Mouse (Mus musculus): ENCODE measurements around the gene Mtfp1. TPM values are rescaled to one million over a fixed set of nuclear protein-coding genes. Genes with fewer than 3 reads are reported as not detected.
"Not testable (repeated sequence)": the region's sequence is repeated elsewhere in the genome, so short reads cannot be mapped to it uniquely, and the experiment has no call there.

Gene Mtfp1
- polyA plus RNA-seq, 1 experiment: 9.5 TPM

GRCm38 (mm10) chr11:4114541-4114940, 19.3 kb upstream of the Mtfp1 start:
- not testable (repeated sequence) for DNase-seq (ENCODE audit: low read depth)

- no peak for DNase-seq (ENCODE audit: low read depth)
These were observed 18.7 kb upstream of the Mtfp1 start for GRCm38 (mm10) chr11:4113970-4114369.

DNA sequence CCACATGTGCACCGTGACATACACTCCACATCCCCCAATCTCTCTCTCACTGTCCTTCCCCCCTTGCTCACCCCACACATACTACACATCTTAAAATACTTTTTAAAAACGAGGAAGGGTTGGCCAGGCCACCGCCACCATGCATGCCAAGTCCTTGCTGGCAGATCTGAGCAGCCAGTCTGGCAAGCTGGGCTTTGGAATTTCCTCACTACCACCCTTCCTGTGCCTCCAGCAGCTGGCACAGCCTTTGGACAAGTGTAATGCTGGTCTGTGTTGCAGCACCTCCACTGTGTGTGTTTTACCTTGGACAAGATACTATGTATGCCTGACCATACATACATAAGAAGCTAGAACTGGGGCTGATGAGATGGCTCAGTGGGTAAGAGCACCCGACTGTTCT, 18.3 kb upstream of the Mtfp1 start:
- no peak for DNase-seq (ENCODE audit: low read depth)

GRCm38 (mm10) chr11:4112861-4113260, 17.6 kb upstream of the Mtfp1 start:
- no peak for DNase-seq (ENCODE audit: low read depth)

DNA sequence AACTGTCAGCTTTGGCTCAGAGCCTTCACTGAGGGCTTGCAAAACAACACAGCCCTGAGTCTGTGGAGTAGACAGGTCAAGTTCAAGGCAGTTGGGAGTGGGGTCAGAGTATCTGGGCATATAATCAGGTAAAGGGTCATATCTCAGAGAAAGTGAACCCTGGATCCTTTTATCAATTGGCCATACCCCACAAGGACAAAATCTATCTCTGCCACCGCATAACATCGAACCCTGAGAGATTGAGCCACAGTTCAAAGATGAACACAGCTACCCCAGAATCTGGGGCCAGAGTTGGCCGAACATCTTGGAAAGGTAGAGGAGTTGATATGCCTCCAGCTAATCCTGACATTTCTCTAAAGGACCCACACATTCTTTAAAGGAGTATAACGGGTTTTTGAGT, 16.8 kb upstream of the Mtfp1 start:
- no peak for DNase-seq (ENCODE audit: low read depth)

GRCm38 (mm10) chr11:4108691-4109090, 13.4 kb upstream of the Mtfp1 start:
- no peak for DNase-seq (ENCODE audit: low read depth)

DNA sequence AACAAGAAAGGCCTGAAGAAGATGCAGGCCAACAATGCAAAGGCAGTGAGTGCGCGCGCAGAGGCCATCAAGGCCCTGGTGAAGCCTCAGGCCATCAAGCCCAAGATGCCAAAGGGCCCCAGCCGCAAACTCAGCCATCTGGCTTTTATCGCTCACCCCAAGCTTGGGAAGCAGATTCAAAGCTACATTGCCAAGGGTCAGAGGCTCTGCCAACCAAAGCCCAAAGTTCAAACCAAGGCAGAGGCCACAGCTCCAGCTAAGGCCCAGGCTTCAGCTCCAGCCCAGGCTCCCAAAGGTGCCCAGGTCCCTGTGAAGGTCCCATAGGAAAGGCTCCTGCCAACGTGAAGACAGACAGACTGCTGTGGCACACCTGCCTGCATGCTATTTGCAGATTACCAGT, 12.7 kb upstream of the Mtfp1 start:
- DNase-seq (ENCODE audit: low read depth): not testable (repeated sequence)

GRCm38 (mm10) chr11:4105444-4105843, 10.2 kb upstream of the Mtfp1 start:
- DNase-seq (ENCODE audit: low read depth): no peak

DNA sequence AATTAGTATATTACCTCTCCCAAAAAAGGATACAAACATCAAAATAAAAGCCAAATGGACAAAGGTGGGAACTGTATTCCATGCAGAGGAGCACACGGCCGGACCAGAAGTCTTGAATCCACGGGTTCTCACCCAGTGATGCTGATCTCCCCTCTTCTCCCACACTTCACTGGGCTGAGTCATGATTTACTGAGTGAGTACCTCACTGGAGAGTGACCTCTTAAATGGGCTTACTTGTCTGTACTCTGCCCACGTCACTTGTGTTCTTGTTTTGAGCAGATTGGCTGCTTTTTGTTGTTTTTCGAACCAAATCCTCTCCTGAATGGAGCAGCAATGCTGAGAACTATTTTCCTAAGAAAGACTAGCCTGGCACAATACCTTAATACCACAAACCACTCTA, 9.7 kb upstream of the Mtfp1 start:
- DNase-seq (ENCODE audit: low read depth): no peak

GRCm38 (mm10) chr11:4103522-4103921, 8.3 kb upstream of the Mtfp1 start:
- no peak for DNase-seq (ENCODE audit: low read depth)

GRCm38 (mm10) chr11:4101851-4102250, 6.6 kb upstream of the Mtfp1 start:
- DNase-seq (ENCODE audit: low read depth): no peak

DNA sequence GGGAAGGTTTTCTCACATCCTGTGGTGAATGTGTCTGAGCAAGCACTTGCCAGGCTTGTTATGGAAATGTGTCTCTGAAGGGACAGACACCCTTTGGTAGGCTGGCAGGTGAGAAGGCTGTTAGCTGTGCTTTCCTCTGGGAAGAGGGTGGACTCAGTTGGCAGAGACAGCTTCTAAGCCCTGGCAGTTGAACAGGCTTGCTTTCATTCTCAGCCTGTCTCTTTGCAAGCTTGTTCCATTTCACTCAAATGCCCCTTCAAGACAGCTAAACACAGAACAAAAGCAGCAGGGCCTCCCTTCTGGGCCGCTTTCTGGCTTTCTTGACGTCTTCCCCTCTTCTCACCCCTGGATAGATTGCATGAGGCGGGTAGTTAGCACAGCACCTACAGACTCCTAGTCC, 4.2 kb upstream of the Mtfp1 start:
- no peak for DNase-seq (ENCODE audit: low read depth)

- DNase-seq (ENCODE audit: low read depth): no peak
These were observed 3.6 kb upstream of the Mtfp1 start for GRCm38 (mm10) chr11:4098816-4099215.

DNA sequence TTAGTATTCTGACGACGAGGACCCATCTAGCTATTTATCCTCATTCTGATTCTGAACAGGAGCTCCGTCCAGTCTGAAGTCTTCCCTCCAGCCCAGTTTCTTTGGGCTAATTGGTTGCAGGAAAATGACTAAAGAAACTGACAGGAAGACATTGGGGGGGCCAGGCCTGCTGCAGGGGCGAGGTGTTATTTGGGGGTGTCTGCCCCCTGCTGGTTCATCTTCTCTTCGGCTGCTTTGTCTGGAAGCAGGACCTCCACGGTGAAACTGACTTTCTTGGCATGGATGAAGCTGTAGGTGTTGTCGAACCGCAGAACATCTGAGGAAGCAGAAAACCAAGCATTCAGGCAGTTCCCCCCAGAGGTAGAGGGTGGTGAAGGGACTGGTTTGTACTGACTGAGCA, 2.9 kb upstream of the Mtfp1 start:
- no peak for DNase-seq (ENCODE audit: low read depth)

GRCm38 (mm10) chr11:4097091-4097621, 1.9 kb upstream of the Mtfp1 start:
- DNase-seq (ENCODE audit: low read depth): no peak

DNA sequence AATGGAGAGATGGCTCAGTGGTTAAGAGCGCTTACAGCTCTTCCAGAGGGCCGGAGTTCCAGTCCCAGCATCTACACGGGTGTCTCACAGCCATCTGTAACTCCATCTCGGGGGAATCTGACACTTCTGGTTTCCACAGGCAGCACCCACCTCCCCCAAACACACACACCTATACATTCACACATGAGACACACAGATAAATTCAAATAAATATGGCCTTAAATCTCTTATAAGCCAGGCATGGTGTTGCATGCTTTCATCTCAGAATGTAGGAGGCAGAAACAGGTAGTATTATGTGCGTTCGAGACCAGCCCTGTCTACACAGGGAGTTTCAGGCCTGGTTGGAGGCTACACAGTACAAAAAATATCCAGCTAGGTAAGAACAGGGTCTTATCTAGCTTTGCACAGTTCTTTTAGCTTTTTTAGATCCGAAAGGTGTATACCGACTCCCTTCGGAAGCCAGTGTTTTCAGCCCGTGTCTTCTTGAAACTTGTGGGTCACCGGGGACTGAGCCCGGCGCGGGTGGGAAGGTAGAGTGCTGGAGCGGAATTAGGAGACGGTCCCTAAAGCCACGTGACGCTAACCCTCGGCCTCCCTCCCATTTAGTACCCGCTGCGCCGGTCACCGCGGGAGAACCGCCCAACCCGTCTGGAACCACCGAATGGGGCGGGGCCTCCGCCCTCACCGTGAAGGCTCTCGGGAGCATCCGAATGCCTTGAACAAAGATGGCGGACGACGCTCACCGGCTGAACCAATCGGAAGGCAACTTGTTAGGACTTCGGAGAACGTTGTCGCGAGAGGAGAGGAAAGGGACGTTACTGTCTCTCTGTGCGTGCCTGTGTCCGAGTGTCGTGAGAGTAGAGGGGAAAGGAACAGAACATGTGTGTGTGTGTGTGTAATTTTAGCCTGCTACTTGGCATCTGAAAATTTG, 1.1 kb upstream of the Mtfp1 start:
- peak; percentile 95 for DNase-seq (ENCODE audit: low read depth)

- no peak for DNase-seq (ENCODE audit: low read depth)
These were observed 671 bp downstream of the Mtfp1 start for GRCm38 (mm10) chr11:4094378-4095170.

GRCm38 (mm10) chr11:4093459-4094377, 1.5 kb downstream of the Mtfp1 start:
- DNase-seq (ENCODE audit: low read depth): no peak

- DNase-seq (ENCODE audit: low read depth): no peak
These were observed 8.0 kb downstream of the Mtfp1 start for GRCm38 (mm10) chr11:4087267-4087666.

GRCm38 (mm10) chr11:4086246-4086645, 9.0 kb downstream of the Mtfp1 start:
- DNase-seq (ENCODE audit: low read depth): no peak

DNA sequence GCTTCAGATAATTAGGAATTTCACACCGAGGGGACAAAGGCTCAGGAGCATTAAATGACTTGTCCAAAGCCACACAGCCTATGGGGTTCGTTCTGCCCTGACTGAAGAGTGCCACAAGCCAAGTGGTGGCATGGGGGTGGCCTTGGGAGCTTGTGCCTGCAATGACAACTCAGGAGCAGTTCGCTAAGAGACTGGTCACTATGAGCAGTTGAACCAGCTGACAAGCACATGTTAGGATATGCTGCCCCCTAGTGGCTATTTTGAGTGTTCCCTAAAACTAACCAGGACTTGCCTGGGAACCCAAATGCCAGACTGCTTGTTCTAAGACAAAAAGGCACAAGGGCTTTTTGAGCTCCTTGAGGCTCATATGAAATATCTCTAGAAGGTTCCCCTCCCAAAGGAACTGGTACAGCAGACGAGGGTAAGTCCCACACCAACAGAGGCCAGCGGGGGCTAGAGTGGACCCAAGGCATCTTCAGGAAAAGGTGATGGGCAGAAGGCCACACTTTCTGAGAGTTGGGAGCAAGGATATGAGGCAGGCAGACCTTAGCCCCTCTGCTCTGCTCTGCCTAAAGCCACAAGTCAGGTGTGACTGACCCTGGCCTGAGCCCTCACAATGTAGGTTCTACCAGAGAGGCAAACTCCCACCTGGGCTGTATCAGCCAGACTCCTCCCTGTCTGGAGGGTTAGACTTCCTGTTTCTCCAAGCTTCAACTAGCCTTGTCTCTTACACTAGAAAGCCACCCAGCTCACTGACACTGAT, 11.7 kb downstream of the Mtfp1 start:
- no peak for DNase-seq (ENCODE audit: low read depth)

Data from gonadal fat pad, adult 2 months (tissue).